Mouse (Mus musculus) limb, embryonic 12.5 days (tissue): ENCODE measurements around the gene Med7. TPM values are rescaled to one million over a fixed set of nuclear protein-coding genes. Genes with fewer than 3 reads are reported as not detected.

Experiments
- ATAC-seq: fragments of 200-750 bp; cut with Nextera tagmentation; 2 replicates; pipeline ENCODE4 v1.8.0; 2017; ENCODE audit warnings: low read depth, moderate TSS enrichment; ENCODE audit not compliant: insufficient number of reproducible peaks, insufficient read depth, low FRiP score, low TSS enrichment
- H3K27ac ChIP-seq: fragments of 300-500 bp; sonication (generic); 2 replicates; pipeline ENCODE4 v1.5.1; 2016; ENCODE audit warnings: mild to moderate bottlenecking, moderate library complexity
- H3K27me3 ChIP-seq: fragments of 300-500 bp; sonication (generic); 2 replicates; pipeline ENCODE4 v1.6.1; 2016; ENCODE audit warnings: mild to moderate bottlenecking, moderate library complexity
- H3K36me3 ChIP-seq: fragments of 300-500 bp; sonication (generic); 2 replicates; pipeline ENCODE4 v1.6.1; 2016; ENCODE audit warnings: mild to moderate bottlenecking, moderate library complexity
- H3K4me1 ChIP-seq: fragments of 300-500 bp; sonication (generic); replicated peaks from 2 replicates; pipeline ENCODE4 v1.6.1; 2016
- H3K4me2 ChIP-seq: fragments of 300-500 bp; sonication (generic); 2 replicates; pipeline ENCODE4 v1.6.1; 2016; ENCODE audit warnings: mild to moderate bottlenecking, moderate library complexity
- H3K4me3 ChIP-seq: fragments of 300-500 bp; sonication (generic); replicated peaks from 2 replicates; pipeline ENCODE4 v1.5.1; 2016; ENCODE audit warnings: mild to moderate bottlenecking
- H3K9ac ChIP-seq: fragments of 300-500 bp; sonication (generic); replicated peaks from 2 replicates; pipeline ENCODE4 v1.6.1; 2016; ENCODE audit warnings: mild to moderate bottlenecking, moderate library complexity
- H3K9me3 ChIP-seq: fragments of 300-500 bp; sonication (generic); 2 replicates; pipeline ENCODE4 v1.6.1; 2016; ENCODE audit warnings: mild to moderate bottlenecking, moderate library complexity
- WGBS: fragments of 180-500 bp; shearing (Covaris S2); methylation state at CpG from one replicate; pipeline ENCODE4 v1.1.7; 2016; 5-methylcytosine and 5-hydroxymethylcytosine counted together
- polyA plus RNA-seq: library from polyadenylated mRNA; unstranded; fragments of >200 nt; fragmentation: Nextera tagmentation; extraction: Ambion mirVana; gene quantifications from 2 replicates; pipeline ENCODE4 v1.2.1, GENCODE M21; 2016

Med7 gene
- polyA plus RNA-seq = 99.3 and 100 TPM in 2 replicates

- Histone ChIP-seq H3K27ac (peak within 1 kb of the TSS; percentile 95), H3K9me3 (no peaks in the 10 kb centered on the region), H3K9ac (peak within 1 kb of the TSS; percentile 92), H3K27me3 (no peaks in the 10 kb centered on the region), H3K4me3 (peak within 1 kb of the TSS; percentile 93), H3K4me2 (peak within 1 kb of the TSS; percentile 76), H3K4me1 (peaks cover 5% of the 10 kb centered on the region; the same call in 1 of the 2 replicates), H3K36me3 (peaks cover 30% of the 10 kb centered on the region)
- under 1% methylated on average over 59 of the region's 59 CpGs for WGBS
- peak; percentile 97 for ATAC-seq
These were observed at the start of gene Med7 for GRCm38 (mm10) chr11:46436760-46437458. Gene Med7 (plus strand): TSS chr11:46436925.

GRCm38 (mm10) chr11:46387061-46387460, 49.7 kb upstream of the Med7 start:
- Histone ChIP-seq H3K4me1 (no peaks in the 10 kb centered on the region), H3K4me3 (no peak overlapping the region), H3K9me3 (no peaks in the 10 kb centered on the region), H3K4me2 (no peak overlapping the region), H3K27me3 (no peaks in the 10 kb centered on the region), H3K9ac (no peak overlapping the region), H3K36me3 (no peaks in the 10 kb centered on the region), H3K27ac (no peak overlapping the region)
- 90% methylated on average over 8 of the region's 8 CpGs for WGBS
- no peak for ATAC-seq

GRCm38 (mm10) chr11:46388438-46388837, 48.3 kb upstream of the Med7 start:
- H3K4me3 ChIP-seq = no peak overlapping the region
- no peaks in the 10 kb centered on the region for H3K4me1 ChIP-seq
- H3K27ac ChIP-seq = no peak overlapping the region
- WGBS = 61% methylated on average over 6 of the region's 6 CpGs
- no peaks in the 10 kb centered on the region for H3K36me3 ChIP-seq
- no peak overlapping the region for H3K4me2 ChIP-seq
- no peak overlapping the region for H3K9ac ChIP-seq
- ATAC-seq = no peak
- H3K9me3 ChIP-seq = no peaks in the 10 kb centered on the region
- no peaks in the 10 kb centered on the region for H3K27me3 ChIP-seq

GRCm38 (mm10) chr11:46389336-46390117, 47.2 kb upstream of the Med7 start, which contains the start of gene Itk:
Gene Itk (minus strand): TSS chr11:46389515.
- no peaks in the 10 kb centered on the region for H3K36me3 ChIP-seq
- no peak within 1 kb of the TSS for H3K9ac ChIP-seq
- H3K9me3 ChIP-seq = no peaks in the 10 kb centered on the region
- H3K4me2 ChIP-seq = no peak within 1 kb of the TSS
- no peak for ATAC-seq
- H3K27ac ChIP-seq = no peak within 1 kb of the TSS
- WGBS = 80% methylated on average over 13 of the region's 13 CpGs
- no peaks in the 10 kb centered on the region for H3K27me3 ChIP-seq
- H3K4me3 ChIP-seq = no peak within 1 kb of the TSS
- no peaks in the 10 kb centered on the region for H3K4me1 ChIP-seq

- no peak overlapping the region for H3K27ac ChIP-seq
- H3K4me3 ChIP-seq = no peak overlapping the region
- H3K4me2 ChIP-seq = no peak overlapping the region
- H3K9ac ChIP-seq = no peak overlapping the region
- WGBS = 59% methylated on average over 3 of the region's 3 CpGs
- no peaks in the 10 kb centered on the region for H3K27me3 ChIP-seq
- no peaks in the 10 kb centered on the region for H3K36me3 ChIP-seq
- H3K9me3 ChIP-seq = no peaks in the 10 kb centered on the region
- H3K4me1 ChIP-seq = no peaks in the 10 kb centered on the region
- no peak for ATAC-seq
These were observed 46.1 kb upstream of the Med7 start for GRCm38 (mm10) chr11:46390621-46391020.

- no peaks in the 10 kb centered on the region for H3K27me3 ChIP-seq
- no peak overlapping the region for H3K4me2 ChIP-seq
- no peak overlapping the region for H3K27ac ChIP-seq
- no peak for ATAC-seq
- no peak overlapping the region for H3K9ac ChIP-seq
- no peak overlapping the region for H3K4me3 ChIP-seq
- no peaks in the 10 kb centered on the region for H3K9me3 ChIP-seq
- 85% methylated on average over 7 of the region's 7 CpGs for WGBS
- H3K36me3 ChIP-seq = no peaks in the 10 kb centered on the region
- H3K4me1 ChIP-seq = no peaks in the 10 kb centered on the region
These were observed 43.8 kb upstream of the Med7 start for GRCm38 (mm10) chr11:46392890-46393289.

- Histone ChIP-seq H3K36me3 (no peaks in the 10 kb centered on the region), H3K9me3 (no peaks in the 10 kb centered on the region), H3K4me3 (no peak overlapping the region), H3K27me3 (no peaks in the 10 kb centered on the region), H3K27ac (no peak overlapping the region), H3K4me1 (no peaks in the 10 kb centered on the region), H3K9ac (no peak overlapping the region), H3K4me2 (no peak overlapping the region)
- 78% methylated on average over 4 of the region's 4 CpGs for WGBS
- no peak for ATAC-seq
These were observed 43.3 kb upstream of the Med7 start for GRCm38 (mm10) chr11:46393413-46393812.

- Histone ChIP-seq H3K27me3 (no peaks in the 10 kb centered on the region), H3K9ac (no peak overlapping the region), H3K27ac (no peak overlapping the region), H3K4me2 (no peak overlapping the region), H3K9me3 (no peaks in the 10 kb centered on the region), H3K4me3 (no peak overlapping the region), H3K4me1 (no peaks in the 10 kb centered on the region), H3K36me3 (no peaks in the 10 kb centered on the region)
- 85% methylated on average over 2 of the region's 2 CpGs for WGBS
- no peak for ATAC-seq
These were observed 41.6 kb upstream of the Med7 start for GRCm38 (mm10) chr11:46395088-46395487.

- Histone ChIP-seq H3K36me3 (no peaks in the 10 kb centered on the region), H3K9ac (no peak overlapping the region), H3K4me2 (no peak overlapping the region), H3K4me1 (no peaks in the 10 kb centered on the region), H3K9me3 (no peaks in the 10 kb centered on the region), H3K27ac (no peak overlapping the region), H3K27me3 (no peaks in the 10 kb centered on the region), H3K4me3 (no peak overlapping the region)
- 92% methylated on average over 2 of the region's 2 CpGs for WGBS
- no peak for ATAC-seq
These were observed 41.0 kb upstream of the Med7 start for GRCm38 (mm10) chr11:46395698-46396097.

GRCm38 (mm10) chr11:46396167-46396859, 40.4 kb upstream of the Med7 start, which contains the start of gene Fam71b:
Gene Fam71b (plus strand): TSS chr11:46396559.
- 83% methylated on average over 13 of the region's 13 CpGs for WGBS

GRCm38 (mm10) chr11:46396860-46397179, 39.9 kb upstream of the Med7 start:
- Histone ChIP-seq H3K36me3 (no peaks in the 10 kb centered on the region), H3K9me3 (no peaks in the 10 kb centered on the region), H3K9ac (no peak overlapping the region), H3K4me3 (no peak overlapping the region), H3K4me1 (no peaks in the 10 kb centered on the region), H3K4me2 (no peak overlapping the region), H3K27ac (no peak overlapping the region), H3K27me3 (no peaks in the 10 kb centered on the region)
- no peak for ATAC-seq
- WGBS = 88% methylated on average over 4 of the region's 4 CpGs

More at GRCm38 (mm10) chr11:46396167-46396859, 40.4 kb upstream of the Med7 start, which contains the start of gene Fam71b:
- Histone ChIP-seq H3K4me1 (no peaks in the 10 kb centered on the region), H3K4me2 (no peak within 1 kb of the TSS), H3K4me3 (no peak within 1 kb of the TSS), H3K27me3 (no peaks in the 10 kb centered on the region), H3K9ac (no peak within 1 kb of the TSS), H3K27ac (no peak within 1 kb of the TSS), H3K9me3 (no peaks in the 10 kb centered on the region), H3K36me3 (no peaks in the 10 kb centered on the region)
- no peak for ATAC-seq
